Mouse (Mus musculus) olfactory bulb, adult 2 months (tissue): ENCODE measurements around the gene Gm2431.
"Not testable (repeated sequence)": the region's sequence is repeated elsewhere in the genome, so short reads cannot be mapped to it uniquely, and the experiment has no call there.

Experiments used
- CTCF ChIP-seq: fragments of 200-500 bp; IDR thresholded peaks from 2 replicates; pipeline ENCODE4 v1.5.1; 2012; ENCODE audit warnings: low read depth, mild to moderate bottlenecking, low read length, moderate library complexity; ENCODE audit not compliant: insufficient read depth
- POLR2A ChIP-seq: fragments of 200-500 bp; IDR thresholded peaks from 2 replicates; pipeline ENCODE4 v1.6.1; 2012; ENCODE audit warnings: mild to moderate bottlenecking, low read depth, low read length, moderate library complexity; ENCODE audit not compliant: insufficient read depth

- TF ChIP-seq CTCF, POLR2A: not testable (repeated sequence)
Measured at GRCm38 (mm10) chr7:142303929-142304328, 45.8 kb upstream of the Gm2431 start.
